Mouse (Mus musculus) lung, postnatal 10 days (tissue): ENCODE measurements around the gene Cck.
A peak's percentile ranks its signal among the peaks of the same experiment; 100 is the strongest.
"Not testable (repeated sequence)": the region's sequence is repeated elsewhere in the genome, so short reads cannot be mapped to it uniquely, and the experiment has no call there.

Experiments
- DNase-seq: peaks from one replicate; pipeline ENCODE4 v3.0.0; 2021

The Cck gene

DNA sequence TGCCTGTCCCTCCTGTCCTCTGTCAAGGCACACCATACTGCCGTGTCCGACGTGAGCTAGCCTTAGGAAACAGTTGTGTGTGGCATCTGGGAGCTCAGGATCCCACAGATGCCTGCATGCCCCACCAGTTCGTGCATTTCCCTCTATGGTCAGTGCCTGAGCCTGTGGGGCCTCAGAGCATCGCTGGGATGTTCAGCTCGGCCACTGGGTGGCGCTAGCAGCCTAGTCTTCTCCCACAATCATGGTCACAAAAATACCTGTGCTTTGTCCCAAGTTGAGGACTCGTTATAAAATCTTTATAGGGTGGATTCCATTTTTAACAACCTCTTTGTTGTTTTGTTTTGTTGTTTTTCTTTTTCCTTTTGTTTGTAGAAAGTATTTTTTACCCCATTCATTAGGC, 37.0 kb downstream of the Cck start:
- peak; percentile 57 for DNase-seq

DNA sequence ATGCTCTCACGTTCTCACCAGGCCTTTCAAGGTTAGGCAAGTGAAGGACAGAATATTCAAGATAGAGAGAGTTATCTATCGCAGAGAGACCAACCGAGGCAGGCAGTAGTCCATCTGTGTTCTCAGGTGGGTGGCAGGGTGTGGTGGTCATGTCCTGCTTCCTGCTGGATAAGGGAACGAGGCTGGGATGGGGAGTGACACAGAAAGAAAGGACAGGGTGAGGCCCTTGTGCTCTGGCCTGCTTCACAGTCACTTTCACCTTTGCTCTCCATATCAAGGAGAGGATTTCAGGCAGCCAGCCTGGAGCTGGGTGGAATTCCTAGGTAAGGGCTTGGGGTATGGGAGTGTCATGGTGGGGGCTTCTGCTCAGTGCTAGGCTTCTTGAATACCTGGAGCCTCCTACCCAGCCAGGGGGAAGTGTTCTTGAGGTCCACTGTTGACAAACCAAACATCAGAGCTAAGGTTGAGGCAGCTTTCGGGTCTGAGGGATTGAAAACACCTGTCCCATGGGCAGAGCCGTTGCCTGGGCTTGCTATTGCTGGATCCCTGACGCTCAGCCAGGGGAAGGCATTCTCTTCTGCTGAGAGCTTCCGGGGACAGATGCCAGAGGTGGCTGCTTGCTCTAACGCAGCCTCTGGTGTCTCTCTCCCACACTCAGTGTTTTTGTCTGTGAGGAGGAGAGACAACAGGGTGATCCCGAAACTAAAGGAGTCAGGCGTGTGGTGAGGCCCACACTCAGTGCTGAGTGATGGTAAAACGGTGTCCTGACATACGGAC, 38.6 kb downstream of the Cck start:
- no peak for DNase-seq

DNA sequence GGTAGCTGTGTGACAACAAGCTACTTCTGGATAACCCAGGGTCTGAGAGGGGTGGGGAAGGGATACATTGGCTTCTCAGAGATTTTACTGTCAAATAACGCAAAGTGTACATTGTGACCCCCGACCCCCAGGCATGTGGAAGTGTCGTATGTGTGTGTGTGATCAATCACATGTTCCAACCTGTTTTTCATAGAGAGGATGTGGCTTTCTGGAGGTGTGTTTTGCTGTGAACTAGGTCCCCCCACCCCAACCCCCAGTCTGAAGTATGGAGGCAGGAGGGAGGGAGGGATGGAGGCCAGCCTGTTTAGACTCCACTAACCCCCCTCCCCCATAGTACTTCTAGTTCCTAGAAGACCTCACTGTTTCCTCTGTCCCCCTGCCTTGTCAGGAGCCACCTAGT, 40.6 kb downstream of the Cck start:
- no peak for DNase-seq

DNA sequence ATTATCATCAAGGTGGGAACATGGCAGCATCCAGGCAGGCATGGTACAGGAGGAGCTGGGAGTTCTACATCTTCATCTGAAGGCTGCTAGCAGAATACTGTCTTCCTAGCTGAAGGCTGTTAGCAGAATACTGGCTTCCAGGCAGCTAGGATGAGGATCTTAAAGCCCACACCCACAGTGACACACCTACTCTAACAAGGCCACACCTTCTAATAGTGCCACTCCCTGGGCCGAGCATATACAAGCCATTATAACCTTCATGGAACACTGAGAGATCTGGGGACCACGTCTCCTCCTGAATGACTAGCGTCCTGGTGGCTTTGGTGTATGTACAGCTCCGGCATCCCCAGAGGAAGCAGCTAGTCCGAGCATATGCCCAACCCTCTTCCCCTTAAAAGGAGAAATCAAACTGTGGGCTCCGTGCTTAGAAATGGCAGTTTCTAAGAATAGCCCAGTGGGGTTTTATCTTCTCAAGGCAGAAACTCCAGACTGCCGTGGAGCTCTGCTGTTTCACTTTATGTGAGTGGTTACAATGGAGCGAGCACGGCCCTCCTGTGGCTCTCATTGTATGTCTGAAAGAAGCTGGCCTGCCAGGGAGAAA, 43.1 kb downstream of the Cck start:
- DNase-seq, result not testable (repeated sequence)

DNA sequence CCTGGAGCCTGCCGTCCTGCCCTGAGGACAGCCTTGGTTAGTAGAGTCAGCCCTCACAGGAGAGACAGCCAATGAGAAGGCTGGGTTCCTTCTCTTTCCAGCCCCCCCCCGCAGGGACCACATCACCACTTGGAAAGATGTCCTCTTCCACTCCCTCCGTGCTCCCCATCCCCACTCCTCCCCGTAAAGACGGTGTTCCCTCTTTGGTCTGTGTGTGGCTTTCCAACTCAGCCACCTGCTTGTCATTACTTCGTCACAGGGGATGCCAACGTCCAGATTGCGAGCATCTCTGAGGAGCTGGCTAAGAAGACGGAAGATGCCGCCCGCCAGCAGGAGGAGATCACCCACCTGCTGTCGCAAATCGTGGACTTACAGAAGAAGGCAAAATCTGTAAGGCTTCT, 49.1 kb downstream of the Cck start:
- no peak for DNase-seq

DNA sequence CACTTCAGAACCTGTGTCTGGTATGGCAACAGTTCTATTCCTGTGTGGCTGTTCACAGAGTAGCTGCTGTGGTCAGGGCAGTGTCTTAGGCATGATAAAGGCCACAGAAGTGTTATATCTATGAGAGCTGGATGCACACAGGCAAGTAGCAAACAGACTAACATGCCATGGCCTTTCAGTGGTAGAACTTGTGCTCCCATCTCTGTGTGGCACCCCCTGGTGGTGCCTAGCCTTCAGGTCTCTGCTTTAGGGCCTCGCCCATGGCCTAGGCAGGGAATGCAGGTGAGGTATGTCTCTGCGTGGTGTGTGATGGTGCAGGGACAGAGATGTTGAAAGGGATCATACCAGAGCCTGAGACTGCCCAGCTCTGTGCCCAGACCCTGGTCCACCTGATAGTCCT, 50.1 kb downstream of the Cck start:
- peak; percentile 58 for DNase-seq

DNA sequence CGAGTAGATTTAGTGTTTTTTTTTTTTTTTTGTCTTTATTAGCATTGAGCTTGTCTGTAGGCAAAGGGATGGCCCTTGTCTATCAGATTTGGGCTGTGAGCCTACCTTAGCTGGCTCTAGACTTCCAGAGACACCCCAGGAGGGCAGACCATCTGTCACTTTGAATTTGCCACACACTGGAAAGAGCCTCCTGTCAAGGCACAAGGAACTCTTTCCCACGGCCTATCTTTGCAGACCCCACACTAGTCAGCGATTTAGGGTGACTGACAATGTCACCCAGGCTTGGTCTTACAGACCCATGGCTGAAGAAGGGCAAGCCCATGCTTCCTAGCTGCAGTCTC, 51.2 kb downstream of the Cck start:
- no peak for DNase-seq

DNA sequence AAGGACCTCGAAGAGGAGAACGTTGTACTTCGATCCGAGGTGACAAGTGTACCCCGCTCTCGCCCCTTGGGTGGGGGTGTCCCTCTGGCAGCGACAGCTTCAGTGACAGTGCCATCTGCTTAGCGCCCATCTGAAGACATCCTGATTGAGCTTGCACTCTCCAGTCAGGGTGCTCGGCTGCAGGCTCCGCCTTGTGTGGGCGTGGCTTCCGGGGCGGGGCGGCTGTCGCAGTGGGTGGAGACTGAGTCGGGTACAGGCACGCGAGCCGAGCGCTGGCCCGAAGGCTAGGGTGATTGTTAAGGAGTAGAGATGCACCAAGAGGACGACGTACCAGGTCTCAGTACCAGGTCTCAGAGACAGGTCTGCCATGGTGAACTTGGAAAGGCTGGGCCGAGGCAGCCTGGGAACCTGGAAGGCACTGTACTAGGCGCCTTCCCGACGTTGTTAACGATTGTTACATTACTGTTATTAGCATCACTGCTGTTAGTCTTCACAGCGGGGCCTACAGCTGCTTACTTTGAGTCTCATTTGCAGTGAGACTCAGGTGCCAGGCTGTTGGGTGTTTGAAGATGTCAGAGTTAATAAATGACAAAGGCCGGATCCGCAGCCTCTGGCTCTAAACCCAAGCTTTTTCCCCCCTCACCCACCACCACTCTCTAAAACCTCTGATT, 51.7 kb downstream of the Cck start:
- peak; percentile 48 for DNase-seq

DNA sequence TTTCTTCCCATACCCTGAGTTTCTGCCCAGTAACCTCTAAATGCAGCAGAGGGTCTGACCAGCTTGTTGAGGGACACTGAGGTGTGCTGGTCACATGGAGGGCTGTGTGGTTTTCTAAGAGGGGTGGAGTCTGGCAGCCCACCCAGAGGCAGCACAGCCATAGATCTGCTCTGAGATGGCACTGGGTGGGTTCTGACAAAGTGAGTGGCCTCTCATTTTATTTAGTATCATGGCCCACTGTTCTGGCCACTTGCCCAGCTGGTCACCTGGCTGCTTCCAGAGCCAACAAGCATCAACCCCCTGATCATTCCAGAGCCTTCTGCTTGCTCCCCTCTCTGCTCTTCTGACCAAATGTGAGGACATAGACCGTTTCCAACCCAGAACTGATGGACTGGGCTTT, 53.3 kb downstream of the Cck start:
- no peak for DNase-seq
